Mouse (Mus musculus) megakaryocyte, embryonic 14.5 days (primary cell): ENCODE results near the gene Arhgap8.

Source experiments
- FLI1 ChIP-seq: IDR thresholded peaks from 2 replicates; pipeline ENCODE4 v1.6.1; 2012; ENCODE audit warnings: low read length, inconsistent platforms, mixed read lengths
- GATA1 ChIP-seq: IDR thresholded peaks from 3 replicates; pipeline ENCODE4 v1.6.1; 2012; ENCODE audit warnings: mixed read lengths, low read length, inconsistent platforms, borderline replicate concordance

GRCm38 (mm10) chr15:84672308-84672615 lies 47.6 kb upstream of the Arhgap8 start:
- TF ChIP-seq GATA1 (no peak), FLI1 (no peak)
